Mouse (Mus musculus): ENCODE data around the gene Tbx4. TPM values are rescaled to one million over a fixed set of nuclear protein-coding genes. Genes with fewer than 3 reads are reported as not detected.
A peak's percentile ranks its signal among the peaks of the same experiment; 100 is the strongest.

The Tbx4 gene
- polyA plus RNA-seq, 1 experiment = 80.4 TPM

- DNase-seq = no peak
- Histone ChIP-seq H3K4me1 (ENCODE audit: control insufficient read depth, insufficient read depth, low read length) (peaks cover 7% of the 10 kb centered on the region), H3K4me3 (replicated peaks; ENCODE audit: extremely low read depth, low read depth, low read length) (no peak overlapping the region)
- 20% methylated on average over 13 of the region's 13 CpGs for whole genome bisulfite sequencing
- TF ChIP-seq POLR2A (IDR thresholded peaks at IDR 0.05; ENCODE audit: borderline replicate concordance, extremely low read depth, low read depth, low read length) (no peak), CTCF (IDR thresholded peaks at IDR 0.05; ENCODE audit: insufficient read depth, low read length) (no peak)
Measured at GRCm38 (mm10) chr11:85893400-85894135, 7.3 kb downstream of the Tbx4 start.

- Histone ChIP-seq H3K4me3 (replicated peaks; ENCODE audit: extremely low read depth, low read depth, low read length) (no peak overlapping the region), H3K4me1 (ENCODE audit: control insufficient read depth, insufficient read depth, low read length) (peaks cover 7% of the 10 kb centered on the region)
- WGBS = 33% methylated on average over 3 of the region's 3 CpGs
- no peak for TF ChIP-seq CTCF (IDR thresholded peaks at IDR 0.05; ENCODE audit: insufficient read depth, low read length)
- no peak for TF ChIP-seq POLR2A (IDR thresholded peaks at IDR 0.05; ENCODE audit: borderline replicate concordance, extremely low read depth, low read depth, low read length)
- no peak for DNase-seq
Measured at GRCm38 (mm10) chr11:85894136-85894530, 7.9 kb downstream of the Tbx4 start.

GRCm38 (mm10) chr11:85894731-85895545 is 8.7 kb downstream of the Tbx4 start:
- peak overlapping the region; percentile 1 for H3K4me3 ChIP-seq (replicated peaks; ENCODE audit: extremely low read depth, low read depth, low read length)
- H3K4me1 ChIP-seq (ENCODE audit: control insufficient read depth, insufficient read depth, low read length) = peaks cover 7% of the 10 kb centered on the region
- WGBS = 5% methylated on average over 43 of the region's 43 CpGs
- TF ChIP-seq CTCF (IDR thresholded peaks at IDR 0.05; ENCODE audit: insufficient read depth, low read length) (no peak), POLR2A (IDR thresholded peaks at IDR 0.05; ENCODE audit: borderline replicate concordance, extremely low read depth, low read depth, low read length) (no peak)
- DNase-seq = peak; percentile 41

- 35% methylated on average over 13 of the region's 13 CpGs for WGBS
- DNase-seq = no peak
- Histone ChIP-seq H3K4me3 (replicated peaks; ENCODE audit: extremely low read depth, low read depth, low read length) (no peak overlapping the region), H3K4me1 (ENCODE audit: control insufficient read depth, insufficient read depth, low read length) (peaks cover 7% of the 10 kb centered on the region)
- TF ChIP-seq CTCF (IDR thresholded peaks at IDR 0.05; ENCODE audit: insufficient read depth, low read length) (no peak), POLR2A (IDR thresholded peaks at IDR 0.05; ENCODE audit: borderline replicate concordance, extremely low read depth, low read depth, low read length) (no peak)
Measured at GRCm38 (mm10) chr11:85896335-85896985, 10.2 kb downstream of the Tbx4 start.

- TF ChIP-seq POLR2A (IDR thresholded peaks at IDR 0.05; ENCODE audit: borderline replicate concordance, extremely low read depth, low read depth, low read length) (no peak), CTCF (IDR thresholded peaks at IDR 0.05; ENCODE audit: insufficient read depth, low read length) (no peak)
Measured at GRCm38 (mm10) chr11:85900291-85900690, 14.1 kb downstream of the Tbx4 start.

GRCm38 (mm10) chr11:85909514-85909913 is 23.3 kb downstream of the Tbx4 start:
- H3K4me1 ChIP-seq (ENCODE audit: control insufficient read depth, insufficient read depth, low read length) = no peaks in the 10 kb centered on the region
- no peak overlapping the region for H3K4me3 ChIP-seq (replicated peaks; ENCODE audit: extremely low read depth, low read depth, low read length)
- TF ChIP-seq POLR2A (IDR thresholded peaks at IDR 0.05; ENCODE audit: borderline replicate concordance, extremely low read depth, low read depth, low read length) (no peak), CTCF (IDR thresholded peaks at IDR 0.05; ENCODE audit: insufficient read depth, low read length) (no peak)
- DNase-seq = no peak
- 59% methylated on average over 4 of the region's 4 CpGs for WGBS

More at GRCm38 (mm10) chr11:85900291-85900690, 14.1 kb downstream of the Tbx4 start:
- Histone ChIP-seq H3K4me1 (ENCODE audit: control insufficient read depth, insufficient read depth, low read length) (no peaks in the 10 kb centered on the region), H3K4me3 (replicated peaks; ENCODE audit: extremely low read depth, low read depth, low read length) (no peak overlapping the region)
- DNase-seq = no peak

GRCm38 (mm10) chr11:85910133-85910532 is 23.9 kb downstream of the Tbx4 start:
- 37% methylated on average over 10 of the region's 10 CpGs for WGBS
- DNase-seq = no peak
- H3K4me3 ChIP-seq (replicated peaks; ENCODE audit: extremely low read depth, low read depth, low read length) = no peak overlapping the region

GRCm38 (mm10) chr11:85913506-85913905 is 27.3 kb downstream of the Tbx4 start:
- TF ChIP-seq CTCF (IDR thresholded peaks at IDR 0.05; ENCODE audit: insufficient read depth, low read length) = no peak
- no peak for TF ChIP-seq POLR2A (IDR thresholded peaks at IDR 0.05; ENCODE audit: borderline replicate concordance, extremely low read depth, low read depth, low read length)
- Histone ChIP-seq H3K4me3 (replicated peaks; ENCODE audit: extremely low read depth, low read depth, low read length) (no peak overlapping the region), H3K4me1 (ENCODE audit: control insufficient read depth, insufficient read depth, low read length) (no peaks in the 10 kb centered on the region)
- DNase-seq = no peak
- WGBS = 68% methylated on average over 7 of the region's 7 CpGs

More at GRCm38 (mm10) chr11:85910133-85910532, 23.9 kb downstream of the Tbx4 start:
- TF ChIP-seq POLR2A (IDR thresholded peaks at IDR 0.05; ENCODE audit: borderline replicate concordance, extremely low read depth, low read depth, low read length) (no peak), CTCF (IDR thresholded peaks at IDR 0.05; ENCODE audit: insufficient read depth, low read length) (no peak)
- no peaks in the 10 kb centered on the region for H3K4me1 ChIP-seq (ENCODE audit: control insufficient read depth, insufficient read depth, low read length)
